Mouse (Mus musculus): Measurements from ENCODE around the gene Tectb. TPM values are rescaled to one million over a fixed set of nuclear protein-coding genes. Genes with fewer than 3 reads are reported as not detected.

Gene Tectb
- polyA plus RNA-seq, 1 experiment from 2014 or later: not detected

GRCm38 (mm10) chr19:55211698-55212097, 31.2 kb downstream of the Tectb start:
- H3K9ac ChIP-seq (replicated peaks; ENCODE audit: low read depth, low read length): no peak overlapping the region
- no peaks in the 10 kb centered on the region for H3K36me3 ChIP-seq (ENCODE audit: control insufficient read depth, insufficient read depth)
- H3K9me3 ChIP-seq (ENCODE audit: control insufficient read depth, low read length): no peaks in the 10 kb centered on the region
- no peak overlapping the region for H3K4me3 ChIP-seq (replicated peaks; ENCODE audit: low read length)
- no peaks in the 10 kb centered on the region for H3K27me3 ChIP-seq (replicated peaks; ENCODE audit: control insufficient read depth, insufficient read depth, low read length)
- H3K4me2 ChIP-seq (ENCODE audit: low read length): no peak overlapping the region
- no peaks in the 10 kb centered on the region for H3K4me1 ChIP-seq (replicated peaks; ENCODE audit: control insufficient read depth, insufficient read depth, low read length)
- WGBS: 93% methylated on average over 1 of the region's 1 CpGs
- H3K27ac ChIP-seq (ENCODE audit: low read length): no peak overlapping the region
- no peak for ATAC-seq

GRCm38 (mm10) chr19:55213617-55214340, 33.2 kb downstream of the Tectb start:
- Histone ChIP-seq H3K4me3 (replicated peaks; ENCODE audit: low read length) (no peak overlapping the region), H3K4me2 (ENCODE audit: low read length) (no peak overlapping the region), H3K36me3 (ENCODE audit: control insufficient read depth, insufficient read depth) (no peaks in the 10 kb centered on the region)

GRCm38 (mm10) chr19:55216876-55217275, 36.3 kb downstream of the Tectb start:
- WGBS: 93% methylated on average over 4 of the region's 4 CpGs
- ATAC-seq: no peak
- Histone ChIP-seq H3K9me3 (ENCODE audit: control insufficient read depth, low read length) (no peaks in the 10 kb centered on the region), H3K9ac (replicated peaks; ENCODE audit: low read depth, low read length) (no peak overlapping the region), H3K36me3 (ENCODE audit: control insufficient read depth, insufficient read depth) (no peaks in the 10 kb centered on the region), H3K27me3 (replicated peaks; ENCODE audit: control insufficient read depth, insufficient read depth, low read length) (no peaks in the 10 kb centered on the region), H3K4me2 (ENCODE audit: low read length) (no peak overlapping the region), H3K4me3 (replicated peaks; ENCODE audit: low read length) (no peak overlapping the region), H3K27ac (ENCODE audit: low read length) (no peak overlapping the region), H3K4me1 (replicated peaks; ENCODE audit: control insufficient read depth, insufficient read depth, low read length) (peaks cover 7% of the 10 kb centered on the region)

More at GRCm38 (mm10) chr19:55213617-55214340, 33.2 kb downstream of the Tectb start:
- H3K9me3 ChIP-seq (ENCODE audit: control insufficient read depth, low read length): no peaks in the 10 kb centered on the region
- ATAC-seq: no peak
- WGBS: 86% methylated on average over 12 of the region's 12 CpGs
- no peak overlapping the region for H3K27ac ChIP-seq (ENCODE audit: low read length)
- no peak overlapping the region for H3K9ac ChIP-seq (replicated peaks; ENCODE audit: low read depth, low read length)
- no peaks in the 10 kb centered on the region for H3K27me3 ChIP-seq (replicated peaks; ENCODE audit: control insufficient read depth, insufficient read depth, low read length)
- H3K4me1 ChIP-seq (replicated peaks; ENCODE audit: control insufficient read depth, insufficient read depth, low read length): peaks cover 3% of the 10 kb centered on the region

DNA sequence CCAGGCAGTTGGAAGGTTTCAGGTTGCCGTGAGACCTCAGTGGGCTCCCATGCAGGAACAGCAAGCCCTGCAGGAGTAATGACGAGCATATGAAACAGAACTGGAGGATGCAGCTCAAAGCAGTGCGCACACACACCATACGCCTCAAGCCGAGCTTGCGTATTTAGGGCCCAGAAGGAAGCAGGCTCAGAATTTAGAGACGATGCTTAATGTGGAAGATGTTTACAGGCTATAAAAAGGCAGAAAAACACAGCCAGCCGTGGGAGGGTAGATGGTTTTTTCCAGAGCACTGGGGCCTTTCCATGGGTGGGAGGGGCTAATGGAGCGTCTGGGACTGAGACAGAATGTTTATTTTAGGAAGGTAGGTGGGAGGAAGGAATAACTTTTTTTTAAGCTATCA, 36.8 kb downstream of the Tectb start:
- Histone ChIP-seq H3K4me1 (replicated peaks; ENCODE audit: control insufficient read depth, insufficient read depth, low read length) (peaks cover 7% of the 10 kb centered on the region), H3K27ac (ENCODE audit: low read length) (no peak overlapping the region), H3K36me3 (ENCODE audit: control insufficient read depth, insufficient read depth) (no peaks in the 10 kb centered on the region), H3K9me3 (ENCODE audit: control insufficient read depth, low read length) (no peaks in the 10 kb centered on the region), H3K4me3 (replicated peaks; ENCODE audit: low read length) (no peak overlapping the region), H3K4me2 (ENCODE audit: low read length) (no peak overlapping the region), H3K9ac (replicated peaks; ENCODE audit: low read depth, low read length) (no peak overlapping the region), H3K27me3 (replicated peaks; ENCODE audit: control insufficient read depth, insufficient read depth, low read length) (no peaks in the 10 kb centered on the region)
- WGBS: 85% methylated on average over 9 of the region's 9 CpGs
- ATAC-seq: no peak

GRCm38 (mm10) chr19:55218192-55218739, 37.7 kb downstream of the Tectb start:
- peak overlapping the region; percentile 68 for H3K4me2 ChIP-seq (ENCODE audit: low read length)
- H3K27ac ChIP-seq (ENCODE audit: low read length): no peak overlapping the region
- WGBS: 2% methylated on average over 20 of the region's 20 CpGs

GRCm38 (mm10) chr19:55218741-55219221, 38.2 kb downstream of the Tectb start:
- H3K9me3 ChIP-seq (ENCODE audit: control insufficient read depth, low read length): no peaks in the 10 kb centered on the region
- no peaks in the 10 kb centered on the region for H3K36me3 ChIP-seq (ENCODE audit: control insufficient read depth, insufficient read depth)
- peak overlapping the region; percentile 22 for H3K9ac ChIP-seq (replicated peaks; ENCODE audit: low read depth, low read length)
- H3K4me1 ChIP-seq (replicated peaks; ENCODE audit: control insufficient read depth, insufficient read depth, low read length): peaks cover 7% of the 10 kb centered on the region
- ATAC-seq: peak; percentile 39
- WGBS: 9% methylated on average over 12 of the region's 12 CpGs
- no peak overlapping the region for H3K27ac ChIP-seq (ENCODE audit: low read length)
- H3K27me3 ChIP-seq (replicated peaks; ENCODE audit: control insufficient read depth, insufficient read depth, low read length): no peaks in the 10 kb centered on the region
- peak overlapping the region; percentile 39 for H3K4me3 ChIP-seq (replicated peaks; ENCODE audit: low read length)
- peak overlapping the region; percentile 68 for H3K4me2 ChIP-seq (ENCODE audit: low read length)

More at GRCm38 (mm10) chr19:55218192-55218739, 37.7 kb downstream of the Tectb start:
- H3K36me3 ChIP-seq (ENCODE audit: control insufficient read depth, insufficient read depth): no peaks in the 10 kb centered on the region
- no peaks in the 10 kb centered on the region for H3K27me3 ChIP-seq (replicated peaks; ENCODE audit: control insufficient read depth, insufficient read depth, low read length)
- H3K9me3 ChIP-seq (ENCODE audit: control insufficient read depth, low read length): no peaks in the 10 kb centered on the region
- H3K4me3 ChIP-seq (replicated peaks; ENCODE audit: low read length): peak overlapping the region; percentile 39
- ATAC-seq: peak; percentile 81
- peak overlapping the region; percentile 22 for H3K9ac ChIP-seq (replicated peaks; ENCODE audit: low read depth, low read length)
- peaks cover 7% of the 10 kb centered on the region for H3K4me1 ChIP-seq (replicated peaks; ENCODE audit: control insufficient read depth, insufficient read depth, low read length)

DNA sequence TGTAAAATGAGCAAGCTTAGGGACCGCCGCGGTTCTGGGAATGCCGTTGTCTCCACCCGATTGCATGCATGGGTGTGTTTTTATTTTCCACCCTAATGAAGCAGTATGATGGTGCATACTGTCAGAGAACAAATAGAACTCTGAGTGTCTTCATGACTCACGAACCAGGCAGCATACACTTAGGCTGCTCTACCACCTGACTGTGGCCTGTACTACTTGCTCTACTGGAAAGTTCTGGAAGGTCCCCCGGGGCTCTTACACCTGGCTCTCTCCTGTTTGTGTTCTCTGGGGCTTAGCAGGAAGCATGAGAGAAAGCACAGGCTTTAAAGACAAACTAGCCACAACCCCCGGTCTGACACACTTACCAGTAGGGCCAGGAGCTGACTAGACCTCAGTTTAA, 38.8 kb downstream of the Tectb start:
- peaks cover 7% of the 10 kb centered on the region for H3K4me1 ChIP-seq (replicated peaks; ENCODE audit: control insufficient read depth, insufficient read depth, low read length)
- 77% methylated on average over 8 of the region's 8 CpGs for WGBS
- H3K27me3 ChIP-seq (replicated peaks; ENCODE audit: control insufficient read depth, insufficient read depth, low read length): no peaks in the 10 kb centered on the region
- no peak overlapping the region for H3K27ac ChIP-seq (ENCODE audit: low read length)
- no peaks in the 10 kb centered on the region for H3K36me3 ChIP-seq (ENCODE audit: control insufficient read depth, insufficient read depth)
- H3K4me2 ChIP-seq (ENCODE audit: low read length): no peak overlapping the region; the same call in 1 of the 2 replicates
- no peaks in the 10 kb centered on the region for H3K9me3 ChIP-seq (ENCODE audit: control insufficient read depth, low read length)
- no peak for ATAC-seq
- H3K9ac ChIP-seq (replicated peaks; ENCODE audit: low read depth, low read length): no peak overlapping the region; the same call in 1 of the 2 replicates
- no peak overlapping the region for H3K4me3 ChIP-seq (replicated peaks; ENCODE audit: low read length)

GRCm38 (mm10) chr19:55221208-55221607, 40.7 kb downstream of the Tectb start:
- Histone ChIP-seq H3K4me1 (replicated peaks; ENCODE audit: control insufficient read depth, insufficient read depth, low read length) (peaks cover 7% of the 10 kb centered on the region), H3K36me3 (ENCODE audit: control insufficient read depth, insufficient read depth) (no peaks in the 10 kb centered on the region), H3K27me3 (replicated peaks; ENCODE audit: control insufficient read depth, insufficient read depth, low read length) (no peaks in the 10 kb centered on the region), H3K27ac (ENCODE audit: low read length) (no peak overlapping the region), H3K4me3 (replicated peaks; ENCODE audit: low read length) (no peak overlapping the region), H3K9ac (replicated peaks; ENCODE audit: low read depth, low read length) (no peak overlapping the region), H3K4me2 (ENCODE audit: low read length) (no peak overlapping the region), H3K9me3 (ENCODE audit: control insufficient read depth, low read length) (no peaks in the 10 kb centered on the region)
- 77% methylated on average over 6 of the region's 6 CpGs for WGBS
- ATAC-seq: no peak

- Histone ChIP-seq H3K27me3 (replicated peaks; ENCODE audit: control insufficient read depth, insufficient read depth, low read length) (no peaks in the 10 kb centered on the region), H3K9me3 (ENCODE audit: control insufficient read depth, low read length) (no peaks in the 10 kb centered on the region), H3K4me1 (replicated peaks; ENCODE audit: control insufficient read depth, insufficient read depth, low read length) (peaks cover 7% of the 10 kb centered on the region), H3K36me3 (ENCODE audit: control insufficient read depth, insufficient read depth) (no peaks in the 10 kb centered on the region), H3K4me2 (ENCODE audit: low read length) (no peak overlapping the region), H3K4me3 (replicated peaks; ENCODE audit: low read length) (no peak overlapping the region), H3K9ac (replicated peaks; ENCODE audit: low read depth, low read length) (no peak overlapping the region), H3K27ac (ENCODE audit: low read length) (no peak overlapping the region)
- WGBS: 88% methylated on average over 9 of the region's 9 CpGs
- ATAC-seq: no peak
Observed at GRCm38 (mm10) chr19:55222268-55222667, 41.7 kb downstream of the Tectb start.

All from forebrain, embryonic 16.5 days (tissue).